Mouse (Mus musculus) CD4-positive helper T cell, adult 2 months (primary cell): ENCODE measurements around the gene Arid3c.
A peak's percentile ranks its signal among the peaks of the same experiment; 100 is the strongest.
"Not testable (repeated sequence)": the region's sequence is repeated elsewhere in the genome, so short reads cannot be mapped to it uniquely, and the experiment has no call there.

Experiments used
- DNase-seq: peaks from one replicate; pipeline ENCODE4 v3.0.0-alpha.2; 2012; ENCODE audit warnings: low read depth, missing footprints, low spot score

Arid3c gene

DNA sequence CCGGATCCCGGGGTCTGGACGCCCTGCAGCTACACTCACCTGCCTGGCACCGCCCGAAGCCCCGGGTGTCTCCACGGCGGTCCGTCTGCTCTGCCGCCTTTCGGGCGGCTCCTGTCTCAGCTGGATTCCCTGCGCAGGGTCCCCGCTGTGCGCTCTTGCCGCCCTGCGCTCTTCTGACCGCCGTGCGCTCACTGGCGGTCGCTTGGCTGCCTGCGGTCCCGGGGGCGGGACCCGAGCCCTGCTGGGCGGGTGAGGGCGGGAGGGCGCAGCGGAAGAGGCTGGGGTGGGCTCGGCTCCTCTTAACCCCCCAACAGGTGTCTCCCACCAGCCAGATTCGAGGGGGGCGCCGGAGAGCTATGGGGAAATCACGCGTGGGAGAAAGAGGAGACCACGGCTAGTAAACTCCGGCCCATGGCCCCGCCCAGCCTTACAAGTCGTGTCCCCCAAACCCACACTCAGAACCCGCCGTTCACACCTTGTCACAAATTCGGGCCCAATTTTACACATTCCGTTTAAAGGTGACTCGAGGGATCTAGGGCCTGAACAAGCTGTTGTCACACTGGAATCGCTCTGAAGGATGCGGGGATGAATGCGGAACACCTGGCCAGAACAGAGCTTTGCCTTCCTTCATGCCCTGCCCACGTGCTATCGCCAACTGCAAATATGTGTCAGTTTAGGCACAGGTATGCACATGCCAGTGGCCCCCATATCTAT, at the start of gene Arid3c:
TSS of gene Arid3c (minus strand) at position 91 of the 714 bp plus-strand sequence.
- peak; percentile 47 for DNase-seq

GRCm38 (mm10) chr4:41775840-41776239, 44.9 kb upstream of the Arid3c start:
- DNase-seq, result not testable (repeated sequence)

- DNase-seq, result peak; percentile 49
Measured at GRCm38 (mm10) chr4:41774506-41774905, 43.6 kb upstream of the Arid3c start.

DNA sequence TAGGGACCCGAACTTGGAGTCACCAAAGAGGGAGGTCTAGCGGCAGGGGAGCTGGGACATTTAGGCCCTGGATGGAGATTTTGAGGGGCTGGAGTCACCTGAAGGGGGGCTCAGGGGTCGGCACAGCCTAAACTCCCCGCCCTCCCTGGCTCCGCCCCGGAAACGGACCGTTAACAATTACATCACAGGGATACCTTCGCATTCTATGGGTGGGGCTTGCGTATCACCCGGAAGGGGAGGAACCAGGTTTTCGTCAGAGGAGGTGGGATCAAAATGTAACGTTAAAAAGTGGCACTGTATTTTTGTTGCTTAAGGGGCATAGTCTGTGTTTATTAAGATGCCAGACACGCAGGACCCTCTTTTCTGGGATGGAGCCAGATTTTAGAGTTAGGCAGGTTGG, 43.1 kb upstream of the Arid3c start, which contains the start of gene Ccl27a:
TSS of gene Ccl27a (minus strand) at position 246 of the 400 bp plus-strand sequence.
- DNase-seq, result peak; percentile 89

DNA sequence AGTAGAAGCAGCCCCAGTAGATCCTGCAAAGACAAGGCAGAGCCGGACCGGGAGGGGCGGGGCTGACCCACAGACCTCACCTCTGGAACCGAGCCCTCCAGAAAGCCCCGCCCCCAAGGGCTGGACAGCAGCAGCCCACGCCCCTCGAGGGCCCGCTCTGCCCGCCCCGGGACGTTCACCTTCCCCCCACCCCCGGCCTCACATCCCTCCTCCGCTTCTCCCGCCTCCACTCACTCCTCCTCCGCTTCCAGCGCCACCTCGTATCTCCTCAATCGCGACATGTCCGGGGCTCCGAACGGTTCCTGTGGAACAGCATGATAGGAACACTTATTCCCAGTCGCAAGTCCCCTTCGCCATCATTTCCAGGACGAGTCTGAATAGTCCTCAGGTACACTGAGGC, 42.6 kb upstream of the Arid3c start:
- DNase-seq, result peak; percentile 77

- DNase-seq, result not testable (repeated sequence)
Measured at GRCm38 (mm10) chr4:41772946-41773345, 42.0 kb upstream of the Arid3c start.

DNA sequence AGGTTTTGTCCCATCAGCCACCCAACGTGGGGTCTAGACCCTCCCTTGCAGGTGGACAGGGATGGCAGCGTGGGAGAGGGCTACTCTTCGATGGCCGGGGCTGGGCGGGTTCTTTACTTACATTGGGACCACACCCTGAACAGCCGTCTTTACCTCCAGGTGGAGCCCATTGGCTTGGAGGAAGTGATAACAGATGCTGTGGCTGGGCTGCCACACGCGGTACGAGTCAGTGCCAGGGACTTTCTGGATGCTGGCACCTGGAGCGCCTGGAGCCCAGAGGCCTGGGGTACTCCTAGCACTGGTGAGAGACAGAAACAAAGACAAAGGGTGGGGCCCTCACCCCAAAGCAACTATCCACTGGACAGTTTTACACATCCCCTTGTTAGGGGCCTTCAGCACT, 36.4 kb upstream of the Arid3c start:
- not testable (repeated sequence) for DNase-seq

DNA sequence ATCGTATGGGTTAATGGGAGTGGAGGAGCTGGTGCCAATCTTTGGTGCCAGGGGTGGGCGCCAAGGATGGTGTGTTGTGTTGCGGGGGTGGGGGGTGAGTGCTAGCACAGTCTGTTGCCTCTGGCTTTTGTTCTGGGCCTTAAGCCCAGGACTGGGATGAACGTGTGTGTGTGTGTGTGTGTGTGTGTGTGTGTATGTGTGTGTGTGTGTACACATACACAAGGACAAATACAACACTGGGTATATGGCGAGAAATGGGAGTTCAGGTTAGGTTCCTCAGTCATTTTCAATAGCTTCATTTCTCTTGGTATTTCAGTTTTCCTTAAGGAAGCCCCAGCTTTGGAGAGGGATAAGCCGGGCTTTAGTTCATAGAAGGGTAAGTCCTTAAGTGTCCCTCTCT, 32.2 kb upstream of the Arid3c start:
- not testable (repeated sequence) for DNase-seq

- DNase-seq, result not testable (repeated sequence)
Measured at GRCm38 (mm10) chr4:41762688-41763114, 31.8 kb upstream of the Arid3c start.

DNA sequence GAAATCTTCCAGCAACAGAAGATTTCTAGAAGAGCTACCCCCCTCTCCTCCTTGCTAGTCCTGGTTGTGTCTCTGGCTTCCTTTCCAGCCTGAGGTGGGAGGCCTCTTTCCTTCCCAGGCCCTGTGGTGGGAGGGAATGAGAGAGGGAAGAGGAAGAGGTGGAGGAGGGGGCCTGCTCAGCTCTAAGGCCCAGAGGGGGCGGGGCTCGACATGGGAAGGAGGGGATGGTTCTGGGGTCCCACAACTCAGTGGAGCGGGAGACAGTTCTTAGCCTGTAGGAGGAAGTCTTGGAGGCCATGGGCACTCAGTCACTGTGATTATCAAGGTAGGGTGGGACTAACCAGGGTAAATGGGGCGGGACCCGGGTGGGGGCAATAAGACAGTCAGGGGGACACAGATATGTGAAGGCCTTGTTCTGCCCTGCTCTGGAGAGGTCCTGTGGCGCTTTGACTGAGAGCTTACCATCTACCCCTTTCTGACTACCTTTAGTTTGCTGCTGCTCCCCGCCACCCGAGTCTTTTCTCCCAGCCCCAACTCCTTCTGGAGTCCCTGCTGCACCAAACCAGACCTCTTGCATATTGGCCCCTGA, 31.3 kb upstream of the Arid3c start:
- DNase-seq, result no peak

GRCm38 (mm10) chr4:41761680-41762079, 30.7 kb upstream of the Arid3c start:
- no peak for DNase-seq

- no peak for DNase-seq
Measured at GRCm38 (mm10) chr4:41760911-41761310, 30.0 kb upstream of the Arid3c start.

DNA sequence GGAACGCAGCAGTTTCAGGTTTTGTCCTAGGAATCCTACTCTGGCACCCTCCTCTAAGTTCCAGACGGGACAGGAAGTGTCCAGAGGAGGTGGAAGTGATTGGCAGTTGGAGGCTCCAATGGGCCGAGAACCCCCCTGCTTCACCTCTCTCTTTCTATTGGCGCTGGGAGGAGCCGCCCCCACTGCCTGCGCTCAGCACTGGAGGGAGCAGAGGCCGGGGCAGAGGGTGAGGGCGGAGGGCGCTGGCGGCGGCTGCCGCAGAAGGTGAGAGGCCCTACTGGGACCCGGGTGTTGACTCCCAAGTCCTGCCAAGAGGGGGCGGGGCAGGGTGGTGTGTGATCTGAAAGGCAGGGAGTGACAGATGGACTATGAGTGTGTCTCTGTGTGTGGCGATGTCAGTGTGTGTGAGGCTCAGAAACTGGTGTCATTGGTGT, 29.4 kb upstream of the Arid3c start:
- peak; percentile 35 for DNase-seq

DNA sequence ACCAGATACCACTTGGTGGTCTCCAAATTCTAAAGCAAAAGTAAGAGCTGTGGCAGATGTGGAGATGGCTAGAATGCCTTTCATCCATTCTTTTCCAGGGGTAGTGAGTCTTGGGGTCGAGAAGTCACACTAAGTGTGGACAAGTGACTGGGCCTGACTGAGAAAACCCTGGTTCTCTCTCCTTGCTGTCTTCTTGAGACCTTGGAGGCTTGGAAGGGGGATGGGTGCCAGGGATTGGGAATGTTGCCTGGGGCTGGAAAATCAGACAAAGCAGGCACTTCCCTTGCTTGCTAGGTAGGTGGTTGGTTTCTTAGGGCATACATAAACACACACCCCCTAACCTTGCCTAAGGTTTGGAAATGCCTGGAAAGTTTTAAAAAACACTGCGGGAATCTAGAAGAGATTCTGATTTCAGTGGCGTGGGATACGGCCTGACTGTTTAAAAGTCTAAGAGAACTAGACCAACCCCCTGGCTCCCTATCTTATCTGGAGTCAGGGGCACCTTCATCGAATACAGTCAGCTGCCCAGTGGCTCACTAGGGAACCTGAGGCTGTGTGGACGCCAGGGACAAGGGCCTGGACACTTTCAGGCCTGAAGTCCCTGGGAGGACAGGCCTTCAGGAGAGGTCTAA, 28.8 kb upstream of the Arid3c start:
- no peak for DNase-seq

DNA sequence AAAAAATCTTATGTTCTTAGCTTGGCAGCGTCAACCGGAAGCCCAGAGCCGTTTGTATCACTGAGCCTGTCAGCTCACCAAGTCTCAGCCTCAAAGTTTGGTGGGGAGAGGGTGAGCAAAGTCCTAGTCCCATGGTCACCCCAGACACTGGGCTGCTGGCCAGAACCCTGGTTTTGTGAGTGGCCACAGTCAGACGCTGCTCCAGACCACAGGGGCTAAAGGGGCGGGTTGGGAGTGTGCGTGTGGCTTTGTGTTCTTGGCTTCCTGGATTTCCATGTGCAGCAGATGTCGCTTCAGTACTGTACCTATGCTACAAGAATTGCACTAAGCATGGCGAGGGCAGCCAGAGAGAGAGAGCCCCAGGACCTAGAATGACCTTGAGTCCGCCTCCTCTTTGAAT, 28.3 kb upstream of the Arid3c start:
- DNase-seq, result no peak

GRCm38 (mm10) chr4:41758701-41759100, 27.8 kb upstream of the Arid3c start:
- no peak for DNase-seq

DNA sequence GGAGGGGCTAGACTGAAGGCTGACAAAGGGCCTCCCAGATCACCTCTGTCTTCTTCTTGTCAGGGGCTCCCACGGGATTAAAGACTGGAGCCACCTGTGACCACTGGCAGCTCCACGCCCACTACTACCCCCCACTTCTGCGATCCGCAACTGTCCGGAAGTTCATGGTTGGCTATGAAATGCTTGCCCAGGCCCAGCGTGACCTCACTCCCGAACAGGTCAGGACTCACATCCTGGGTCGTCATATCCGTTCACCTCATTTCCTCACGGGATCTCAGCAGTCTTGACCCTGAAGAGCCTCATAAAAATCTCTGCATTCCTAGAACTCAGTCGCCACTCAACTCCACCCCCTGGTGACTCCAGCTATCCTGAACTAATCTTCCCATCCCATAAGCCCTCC, 27.1 kb upstream of the Arid3c start:
- no peak for DNase-seq

GRCm38 (mm10) chr4:41757321-41757720, 26.4 kb upstream of the Arid3c start:
- DNase-seq, result no peak

DNA sequence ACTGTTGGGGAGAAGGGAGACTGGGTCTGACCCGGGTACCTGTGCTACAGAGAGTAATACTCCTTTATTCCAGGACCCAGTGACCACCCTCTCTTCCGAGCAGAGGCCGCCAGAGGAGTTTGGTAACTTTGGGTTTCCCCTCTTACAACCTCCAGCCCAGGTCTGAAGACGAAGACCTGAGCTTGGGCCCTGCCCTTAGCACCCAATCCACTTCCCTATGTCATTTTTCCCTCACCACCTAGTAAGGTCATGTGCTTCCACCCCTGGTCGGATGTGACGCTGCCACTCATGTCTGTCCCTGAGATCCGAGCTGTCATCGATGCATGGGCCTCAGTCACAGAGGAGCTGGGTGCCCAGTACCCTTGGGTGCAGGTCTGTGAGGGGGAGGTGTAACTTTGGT, 25.5 kb upstream of the Arid3c start:
- DNase-seq, result no peak

- peak; percentile 94 for DNase-seq
Measured at GRCm38 (mm10) chr4:41755338-41756305, 24.7 kb upstream of the Arid3c start, which contains the start of gene Sigmar1. Sigmar1 (minus strand) TSS chr4:41756157.

DNA sequence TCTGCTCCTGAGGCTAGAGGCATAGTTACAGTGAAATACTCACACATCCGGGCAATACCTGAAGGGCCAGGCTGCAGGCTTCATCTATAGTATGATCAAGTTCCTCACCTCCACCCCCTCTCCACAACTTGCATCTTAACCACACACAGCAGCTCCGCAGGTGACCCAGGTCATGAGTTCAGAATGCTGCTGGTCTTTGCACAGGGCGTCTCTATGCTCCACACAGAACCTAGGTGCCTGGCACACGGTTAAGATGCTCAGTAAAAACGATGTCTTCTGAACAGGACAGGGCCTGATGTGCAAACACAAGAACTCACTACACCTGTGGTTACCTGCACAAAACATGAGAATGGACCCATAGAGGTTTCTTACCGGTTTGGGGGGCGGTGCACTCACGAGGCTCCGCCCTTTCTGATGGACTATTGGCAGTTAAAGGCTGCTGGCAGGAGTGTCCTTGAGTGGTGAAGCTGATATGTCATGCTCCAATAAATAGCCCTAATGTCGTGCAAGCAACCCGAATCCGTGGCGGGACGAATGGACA, 23.9 kb upstream of the Arid3c start, which contains the start of gene Galt:
TSS of gene Galt (plus strand) at position 432 of the 541 bp plus-strand sequence.
- no peak for DNase-seq
